Mouse (Mus musculus): Measurements from ENCODE around the gene Gm11756. TPM values are rescaled to one million over a fixed set of nuclear protein-coding genes. Genes with fewer than 3 reads are reported as not detected.
"Not testable (repeated sequence)": the region's sequence is repeated elsewhere in the genome, so short reads cannot be mapped to it uniquely, and the experiment has no call there.

The Gm11756 gene
- polyA plus RNA-seq (2014; fragmentation: Nextera tagmentation; extraction: Ambion mirVana): not detected in 2 replicates

DNA sequence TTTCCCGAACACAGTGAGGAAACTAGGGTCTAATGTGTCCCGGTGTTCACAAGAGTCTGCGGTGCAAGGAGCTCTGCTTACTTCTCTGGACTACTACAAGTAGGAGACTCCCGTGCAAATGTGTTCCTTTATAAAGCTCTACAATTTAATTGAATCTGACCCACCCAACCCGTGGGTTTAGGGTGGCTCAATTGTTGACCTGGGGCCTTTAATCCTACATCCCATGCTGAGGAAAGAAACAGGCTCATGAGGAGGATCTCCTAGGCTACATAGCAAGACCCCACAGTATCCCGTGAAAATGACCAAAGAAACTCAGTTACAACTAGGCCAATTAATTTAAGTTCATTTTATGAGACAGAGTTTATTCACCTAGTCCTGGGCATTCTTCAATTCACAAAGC is at the start of gene Gm11756:
TSS of gene Gm11756 (minus strand) at position 101 of the 400 bp plus-strand sequence.
- H3K27ac ChIP-seq (ENCODE audit: low read depth, low read length): not testable (repeated sequence)
- 82% methylated on average over 6 of the region's 6 CpGs for WGBS

DNA sequence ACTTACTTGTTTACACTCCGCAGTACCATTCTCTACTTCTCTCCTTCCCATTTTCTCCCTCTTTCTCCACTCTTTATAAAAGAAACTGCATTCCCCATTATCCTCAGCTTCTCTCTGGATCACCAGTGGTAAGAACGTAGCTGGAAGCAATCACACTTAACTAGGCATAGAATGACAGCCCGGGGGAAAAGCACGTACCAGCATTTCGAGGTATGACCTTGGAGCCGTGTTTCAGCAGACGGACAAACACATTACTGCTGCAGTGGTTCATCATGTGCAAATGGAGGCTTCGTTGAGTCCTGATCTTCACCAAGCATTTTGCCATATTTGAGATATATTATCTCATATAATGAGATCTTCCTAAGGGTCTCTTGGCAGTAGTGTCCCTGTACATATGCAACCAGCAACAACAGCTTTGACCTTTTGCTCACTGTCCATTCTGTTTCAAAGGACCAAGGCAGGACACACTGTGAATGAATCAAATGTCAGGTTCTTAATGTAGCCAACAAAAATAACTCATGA is 29.9 kb upstream of the Gm11756 start, which contains the start of gene 2310002L09Rik:
TSS of gene 2310002L09Rik (minus strand) at position 472 of the 522 bp plus-strand sequence.
- Histone ChIP-seq H3K4me3 (ENCODE audit: low read depth, low read length) (no peak within 1 kb of the TSS), H3K9me3 (ENCODE audit: control insufficient read depth, low read length) (no peaks in the 10 kb centered on the region), H3K9ac (ENCODE audit: low read length) (no peak within 1 kb of the TSS), H3K27me3 (ENCODE audit: control insufficient read depth, insufficient read depth, low read length) (no peaks in the 10 kb centered on the region), H3K4me1 (ENCODE audit: control insufficient read depth, insufficient read depth, low read length) (no peaks in the 10 kb centered on the region), H3K27ac (ENCODE audit: low read depth, low read length) (no peak within 1 kb of the TSS), H3K4me2 (no peak within 1 kb of the TSS), H3K36me3 (ENCODE audit: control insufficient read depth, insufficient read depth, low read length) (no peaks in the 10 kb centered on the region)
- 87% methylated on average over 8 of the region's 8 CpGs for WGBS
- ATAC-seq (ENCODE audit: low FRiP score): no peak
- no peak for DNase-seq (ENCODE audit: low spot score, missing footprints)

More for the DNA sequence above, at the start of gene Gm11756:
- not testable (repeated sequence) for H3K4me2 ChIP-seq; H3K4me3 ChIP-seq (ENCODE audit: low read depth, low read length); ATAC-seq (ENCODE audit: low FRiP score); H3K9me3 ChIP-seq (ENCODE audit: control insufficient read depth, low read length); H3K9ac ChIP-seq (ENCODE audit: low read length); H3K36me3 ChIP-seq (ENCODE audit: control insufficient read depth, insufficient read depth, low read length); H3K4me1 ChIP-seq (ENCODE audit: control insufficient read depth, insufficient read depth, low read length); DNase-seq (ENCODE audit: low spot score, missing footprints); H3K27me3 ChIP-seq (ENCODE audit: control insufficient read depth, insufficient read depth, low read length)

DNA sequence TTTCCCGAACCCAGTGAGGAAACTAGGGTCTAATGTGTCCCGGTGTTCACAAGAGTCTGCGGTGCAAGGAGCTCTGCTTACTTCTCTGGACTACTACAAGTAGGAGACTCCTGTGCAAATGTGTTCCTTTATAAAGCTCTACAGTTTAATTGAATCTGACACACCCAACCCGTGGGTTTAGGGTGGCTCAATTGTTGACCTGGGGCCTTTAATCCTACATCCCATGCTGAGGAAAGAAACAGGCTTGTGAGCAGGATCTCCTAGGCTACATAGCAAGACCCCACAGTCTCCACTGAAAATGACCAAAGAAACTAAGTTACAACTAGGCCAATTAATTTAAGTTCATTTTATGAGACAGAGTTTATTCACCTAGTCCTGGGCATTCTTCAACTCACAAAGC is 14.7 kb downstream of the Gm11756 start, which contains the start of gene Gm13871:
TSS of gene Gm13871 (minus strand) at position 101 of the 400 bp plus-strand sequence.
- not testable (repeated sequence) for H3K4me2 ChIP-seq; H3K9me3 ChIP-seq (ENCODE audit: control insufficient read depth, low read length); H3K27ac ChIP-seq (ENCODE audit: low read depth, low read length); ATAC-seq (ENCODE audit: low FRiP score); DNase-seq (ENCODE audit: low spot score, missing footprints); H3K36me3 ChIP-seq (ENCODE audit: control insufficient read depth, insufficient read depth, low read length); H3K4me1 ChIP-seq (ENCODE audit: control insufficient read depth, insufficient read depth, low read length); H3K4me3 ChIP-seq (ENCODE audit: low read depth, low read length); H3K9ac ChIP-seq (ENCODE audit: low read length); H3K27me3 ChIP-seq (ENCODE audit: control insufficient read depth, insufficient read depth, low read length)
- no CpG with 5 or more reads among the region's 4 CpGs for WGBS

DNA sequence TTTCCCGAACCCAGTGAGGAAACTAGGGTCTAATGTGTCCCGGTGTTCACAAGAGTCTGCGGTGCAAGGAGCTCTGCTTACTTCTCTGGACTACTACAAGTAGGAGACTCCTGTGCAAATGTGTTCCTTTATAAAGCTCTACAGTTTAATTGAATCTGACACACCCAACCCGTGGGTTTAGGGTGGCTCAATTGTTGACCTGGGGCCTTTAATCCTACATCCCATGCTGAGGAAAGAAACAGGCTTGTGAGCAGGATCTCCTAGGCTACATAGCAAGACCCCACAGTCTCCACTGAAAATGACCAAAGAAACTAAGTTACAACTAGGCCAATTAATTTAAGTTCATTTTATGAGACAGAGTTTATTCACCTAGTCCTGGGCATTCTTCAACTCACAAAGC is 29.5 kb downstream of the Gm11756 start, which contains the start of gene Gm11757:
TSS of gene Gm11757 (minus strand) at position 101 of the 400 bp plus-strand sequence.
- not testable (repeated sequence) for H3K36me3 ChIP-seq (ENCODE audit: control insufficient read depth, insufficient read depth, low read length); H3K4me3 ChIP-seq (ENCODE audit: low read depth, low read length); H3K27me3 ChIP-seq (ENCODE audit: control insufficient read depth, insufficient read depth, low read length); DNase-seq (ENCODE audit: low spot score, missing footprints); H3K9ac ChIP-seq (ENCODE audit: low read length); ATAC-seq (ENCODE audit: low FRiP score); H3K9me3 ChIP-seq (ENCODE audit: control insufficient read depth, low read length); H3K27ac ChIP-seq (ENCODE audit: low read depth, low read length); H3K4me1 ChIP-seq (ENCODE audit: control insufficient read depth, insufficient read depth, low read length); H3K4me2 ChIP-seq
- no CpG with 5 or more reads among the region's 4 CpGs for WGBS

DNA sequence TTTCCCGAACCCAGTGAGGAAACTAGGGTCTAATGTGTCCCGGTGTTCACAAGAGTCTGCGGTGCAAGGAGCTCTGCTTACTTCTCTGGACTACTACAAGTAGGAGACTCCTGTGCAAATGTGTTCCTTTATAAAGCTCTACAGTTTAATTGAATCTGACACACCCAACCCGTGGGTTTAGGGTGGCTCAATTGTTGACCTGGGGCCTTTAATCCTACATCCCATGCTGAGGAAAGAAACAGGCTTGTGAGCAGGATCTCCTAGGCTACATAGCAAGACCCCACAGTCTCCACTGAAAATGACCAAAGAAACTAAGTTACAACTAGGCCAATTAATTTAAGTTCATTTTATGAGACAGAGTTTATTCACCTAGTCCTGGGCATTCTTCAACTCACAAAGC is 44.4 kb downstream of the Gm11756 start, which contains the start of gene Gm11758:
TSS of gene Gm11758 (minus strand) at position 101 of the 400 bp plus-strand sequence.
- H3K27me3 ChIP-seq (ENCODE audit: control insufficient read depth, insufficient read depth, low read length); H3K4me3 ChIP-seq (ENCODE audit: low read depth, low read length); H3K27ac ChIP-seq (ENCODE audit: low read depth, low read length); H3K9me3 ChIP-seq (ENCODE audit: control insufficient read depth, low read length); H3K9ac ChIP-seq (ENCODE audit: low read length); H3K36me3 ChIP-seq (ENCODE audit: control insufficient read depth, insufficient read depth, low read length); ATAC-seq (ENCODE audit: low FRiP score); H3K4me2 ChIP-seq; DNase-seq (ENCODE audit: low spot score, missing footprints); H3K4me1 ChIP-seq (ENCODE audit: control insufficient read depth, insufficient read depth, low read length): not testable (repeated sequence)
- no CpG with 5 or more reads among the region's 4 CpGs for WGBS

Other genes with a start within 250 kb of the Gm11756 start
- gene Gm428, start 237.2 kb downstream of the Gm11756 start, polyA plus RNA-seq (2014; fragmentation: Nextera tagmentation; extraction: Ambion mirVana): not detected in 2 replicates
- gene Rasef, start 129.8 kb downstream of the Gm11756 start, polyA plus RNA-seq (2014; fragmentation: Nextera tagmentation; extraction: Ambion mirVana): 0.05 and 0.22 TPM in 2 replicates
- not detected in 2 replicates for gene Gm11758, start 44.5 kb downstream of the Gm11756 start, polyA plus RNA-seq (2014; fragmentation: Nextera tagmentation; extraction: Ambion mirVana)
- gene Gm11757, start 29.6 kb downstream of the Gm11756 start, polyA plus RNA-seq (2014; fragmentation: Nextera tagmentation; extraction: Ambion mirVana): not detected in 2 replicates
- not detected in 2 replicates for gene Gm13871, start 14.8 kb downstream of the Gm11756 start, polyA plus RNA-seq (2014; fragmentation: Nextera tagmentation; extraction: Ambion mirVana)
- gene 2310002L09Rik, start 30.1 kb upstream of the Gm11756 start, polyA plus RNA-seq (2014; fragmentation: Nextera tagmentation; extraction: Ambion mirVana): not detected in 2 replicates
- gene Frmd3, start 92.7 kb upstream of the Gm11756 start, polyA plus RNA-seq (2014; fragmentation: Nextera tagmentation; extraction: Ambion mirVana): 3.2 and 4.1 TPM in 2 replicates